Mouse (Mus musculus) small intestine, adult 2 months (tissue): Measurements from ENCODE around the gene Cblb. TPM values are rescaled to one million over a fixed set of nuclear protein-coding genes. Genes with fewer than 3 reads are reported as not detected.

ENCODE experiments used
- H3K27ac ChIP-seq: fragments of 200-500 bp; 2 replicates; pipeline ENCODE4 v1.5.1; 2012; ENCODE audit warnings: low read depth, low read length, control low read depth, inconsistent platforms; ENCODE audit not compliant: insufficient read depth
- H3K27me3 ChIP-seq: fragments of 200-500 bp; 2 replicates; pipeline ENCODE4 v1.6.1; 2012; ENCODE audit warnings: mild to moderate bottlenecking, moderate library complexity, low read length, inconsistent platforms; ENCODE audit not compliant: control insufficient read depth, insufficient read depth
- H3K36me3 ChIP-seq: fragments of 200-500 bp; 2 replicates; pipeline ENCODE4 v1.6.1; 2012; ENCODE audit warnings: mild to moderate bottlenecking, low read length, control low read depth, inconsistent platforms; ENCODE audit not compliant: control insufficient read depth, insufficient read depth
- H3K4me1 ChIP-seq: fragments of 200-500 bp; 2 replicates; pipeline ENCODE4 v1.6.1; 2012; ENCODE audit warnings: low read length, inconsistent platforms, mixed read lengths; ENCODE audit not compliant: control insufficient read depth, insufficient read depth, insufficient read length
- H3K4me3 ChIP-seq: fragments of 200-500 bp; 2 replicates; pipeline ENCODE4 v1.5.1; 2012; ENCODE audit warnings: low read depth, mild to moderate bottlenecking, control low read depth, inconsistent platforms, low read length, moderate library complexity
- CTCF ChIP-seq: fragments of 200-500 bp; IDR thresholded peaks from 2 replicates; pipeline ENCODE4 v1.5.1; 2012; ENCODE audit warnings: low read depth, mild to moderate bottlenecking, control low read depth, inconsistent platforms, low read length, moderate library complexity, mixed read lengths; ENCODE audit not compliant: insufficient replicate concordance, insufficient read length; ENCODE audit errors: extremely low read depth
- POLR2A ChIP-seq: fragments of 200-500 bp; IDR thresholded peaks from 2 replicates; pipeline ENCODE4 v1.6.1; 2012; ENCODE audit warnings: low read depth, mild to moderate bottlenecking, control low read depth, inconsistent platforms, low read length, moderate library complexity
- WGBS: fragments of 180-500 bp; shearing (Covaris S2); methylation state at CpG from one replicate; pipeline ENCODE4 v1.1.7; 2018; 5-methylcytosine and 5-hydroxymethylcytosine counted together
- polyA plus RNA-seq: library from polyadenylated mRNA; depleted of rRNA; stranded (reverse); fragments of >200 nt; gene quantifications from 2 replicates; pipeline ENCODE4 v1.2.3, GENCODE M21; 2012

Gene Cblb
- polyA plus RNA-seq, 1 experiment, result 4.7 TPM

GRCm38 (mm10) chr16:52107836-52108235, 76.8 kb downstream of the Cblb start:
- 79% methylated on average over 5 of the region's 5 CpGs for WGBS
- Histone ChIP-seq H3K36me3 (peaks cover 3% of the 10 kb centered on the region), H3K4me3 (no peak overlapping the region), H3K27ac (no peak overlapping the region), H3K4me1 (no peaks in the 10 kb centered on the region), H3K27me3 (no peaks in the 10 kb centered on the region)
- TF ChIP-seq CTCF (no peak), POLR2A (no peak)

- WGBS, result 85% methylated on average over 4 of the region's 4 CpGs
- H3K27me3 ChIP-seq, result no peaks in the 10 kb centered on the region
- H3K4me3 ChIP-seq, result no peak overlapping the region
- H3K36me3 ChIP-seq, result peaks cover 6% of the 10 kb centered on the region
- TF ChIP-seq POLR2A, result no peak
- TF ChIP-seq CTCF, result no peak
- H3K4me1 ChIP-seq, result no peaks in the 10 kb centered on the region; the same call in 1 of the 2 replicates
- H3K27ac ChIP-seq, result no peak overlapping the region
These were observed 83.4 kb downstream of the Cblb start for GRCm38 (mm10) chr16:52114473-52114872.

- Histone ChIP-seq H3K36me3 (no peaks in the 10 kb centered on the region), H3K27ac (0 out of 2 replicates have a peak overlapping the region, but pooled peaks have one; percentile 1), H3K27me3 (no peaks in the 10 kb centered on the region), H3K4me1 (peaks cover 4% of the 10 kb centered on the region; the same call in 1 of the 2 replicates), H3K4me3 (no peak overlapping the region)
- no peak for TF ChIP-seq CTCF
- no peak for TF ChIP-seq POLR2A
- WGBS, result 44% methylated on average over 4 of the region's 4 CpGs
These were observed 88.0 kb downstream of the Cblb start for GRCm38 (mm10) chr16:52119003-52119402.

GRCm38 (mm10) chr16:52124974-52125373, 93.9 kb downstream of the Cblb start:
- Histone ChIP-seq H3K4me3 (no peak overlapping the region), H3K27ac (no peak overlapping the region), H3K27me3 (no peaks in the 10 kb centered on the region), H3K36me3 (no peaks in the 10 kb centered on the region), H3K4me1 (peaks cover 8% of the 10 kb centered on the region; the same call in 1 of the 2 replicates)
- TF ChIP-seq POLR2A (no peak), CTCF (no peak)

- WGBS, result 91% methylated on average over 4 of the region's 4 CpGs
These were observed 94.9 kb downstream of the Cblb start for GRCm38 (mm10) chr16:52125896-52126295.

GRCm38 (mm10) chr16:52129357-52129905, 98.4 kb downstream of the Cblb start:
- Histone ChIP-seq H3K36me3 (peaks cover 3% of the 10 kb centered on the region; the same call in 1 of the 2 replicates), H3K27ac (peak overlapping the region; percentile 59), H3K27me3 (no peaks in the 10 kb centered on the region), H3K4me1 (peaks cover 4% of the 10 kb centered on the region; the same call in 1 of the 2 replicates), H3K4me3 (no peak overlapping the region)
- TF ChIP-seq POLR2A (no peak), CTCF (no peak)
- 26% methylated on average over 5 of the region's 5 CpGs for WGBS

More at GRCm38 (mm10) chr16:52125896-52126295, 94.9 kb downstream of the Cblb start:
- TF ChIP-seq CTCF, result no peak
- no peak for TF ChIP-seq POLR2A
- H3K27ac ChIP-seq, result no peak overlapping the region
- peaks cover 7% of the 10 kb centered on the region; the same call in 1 of the 2 replicates for H3K4me1 ChIP-seq
- H3K4me3 ChIP-seq, result no peak overlapping the region
- H3K27me3 ChIP-seq, result no peaks in the 10 kb centered on the region
- H3K36me3 ChIP-seq, result no peaks in the 10 kb centered on the region

- Histone ChIP-seq H3K4me3 (peak overlapping the region; percentile 9; the same call in 1 of the 2 replicates), H3K4me1 (peaks cover 6% of the 10 kb centered on the region; the same call in 1 of the 2 replicates), H3K27ac (peak overlapping the region; percentile 63), H3K36me3 (peaks cover 6% of the 10 kb centered on the region), H3K27me3 (no peaks in the 10 kb centered on the region)
- WGBS, result 30% methylated on average over 11 of the region's 11 CpGs
- TF ChIP-seq CTCF (no peak), POLR2A (no peak)
These were observed 101.9 kb downstream of the Cblb start for GRCm38 (mm10) chr16:52132808-52133490.
